Mouse (Mus musculus) lung, embryonic 14.5 days (tissue): ENCODE data around the gene Trip12. TPM values are rescaled to one million over a fixed set of nuclear protein-coding genes. Genes with fewer than 3 reads are reported as not detected.

ENCODE experiments used
- ATAC-seq: fragments of 200-750 bp; cut with Nextera tagmentation; 2 replicates; pipeline ENCODE4 v1.8.0; 2017; ENCODE audit warnings: mild to moderate bottlenecking, moderate TSS enrichment, moderate library complexity; ENCODE audit not compliant: insufficient read depth
- DNase-seq: peaks from one replicate; pipeline ENCODE4 v3.0.0-alpha.2; 2015
- H3K27ac ChIP-seq: fragments of 300-500 bp; sonication (generic); 2 replicates; pipeline ENCODE4 v1.5.1; 2014; ENCODE audit warnings: low read depth, mild to moderate bottlenecking, moderate library complexity
- H3K27me3 ChIP-seq: fragments of 300-500 bp; sonication (generic); 2 replicates; pipeline ENCODE4 v1.6.1; 2014; ENCODE audit warnings: low read length, control low read depth; ENCODE audit not compliant: insufficient read depth
- H3K36me3 ChIP-seq: fragments of 300-500 bp; sonication (generic); 2 replicates; pipeline ENCODE4 v1.6.1; 2014; ENCODE audit warnings: control low read depth; ENCODE audit not compliant: insufficient read depth
- H3K4me1 ChIP-seq: fragments of 300-500 bp; sonication (generic); 2 replicates; pipeline ENCODE4 v1.6.1; 2014; ENCODE audit warnings: antibody characterized with exemption, control low read depth; ENCODE audit not compliant: insufficient read depth
- H3K4me2 ChIP-seq: fragments of 300-500 bp; sonication (generic); 2 replicates; pipeline ENCODE4 v1.6.1; 2014; ENCODE audit warnings: mild to moderate bottlenecking
- H3K4me3 ChIP-seq: fragments of 300-500 bp; sonication (generic); 2 replicates; pipeline ENCODE4 v1.5.1; 2014; ENCODE audit warnings: low read depth, low read length
- H3K9ac ChIP-seq: fragments of 300-500 bp; sonication (generic); 2 replicates; pipeline ENCODE4 v1.6.1; 2014
- H3K9me3 ChIP-seq: fragments of 300-500 bp; sonication (generic); 2 replicates; pipeline ENCODE4 v1.6.1; 2016; ENCODE audit warnings: low read depth, low read length, control low read depth
- CTCF ChIP-seq: IDR thresholded peaks from 2 replicates; pipeline ENCODE4 v1.5.1; 2016; ENCODE audit warnings: antibody characterized with exemption, low read depth
- WGBS: fragments of 180-500 bp; shearing (Covaris S2); extraction: QIAGEN DNeasy Blood & Tissue Kit; methylation state at CpG from one replicate; pipeline ENCODE4 v1.1.7; 2014; 5-methylcytosine and 5-hydroxymethylcytosine counted together
- polyA plus RNA-seq: library from polyadenylated mRNA; unstranded; fragments of >200 nt; fragmentation: Nextera tagmentation; extraction: Ambion mirVana; gene quantifications from 2 replicates; pipeline ENCODE4 v1.2.1, GENCODE M21; 2014

Trip12 gene
- polyA plus RNA-seq, 1 experiment from 2014 or later: 75.7 TPM

- H3K4me1 ChIP-seq: no peaks in the 10 kb centered on the region
- no peak overlapping the region for H3K9ac ChIP-seq
- H3K27me3 ChIP-seq: no peaks in the 10 kb centered on the region
- 33% methylated on average over 7 of the region's 7 CpGs for WGBS
- no peak overlapping the region for H3K27ac ChIP-seq
- no peak overlapping the region for H3K4me3 ChIP-seq
- no peak for TF ChIP-seq CTCF
- ATAC-seq (no peak), DNase-seq (no peak)
- no peak overlapping the region for H3K4me2 ChIP-seq
- no peaks in the 10 kb centered on the region for H3K9me3 ChIP-seq
- no peaks in the 10 kb centered on the region for H3K36me3 ChIP-seq
These were observed 29.2 kb upstream of the Trip12 start for GRCm38 (mm10) chr1:84869498-84869897.

GRCm38 (mm10) chr1:84868841-84869240 lies 28.5 kb upstream of the Trip12 start:
- no peak for DNase-seq
- Histone ChIP-seq H3K4me2 (no peak overlapping the region), H3K36me3 (no peaks in the 10 kb centered on the region), H3K4me1 (no peaks in the 10 kb centered on the region), H3K9me3 (no peaks in the 10 kb centered on the region), H3K4me3 (no peak overlapping the region), H3K27ac (no peak overlapping the region), H3K27me3 (no peaks in the 10 kb centered on the region), H3K9ac (no peak overlapping the region)
- 75% methylated on average over 4 of the region's 4 CpGs for WGBS
- ATAC-seq: no peak
- TF ChIP-seq CTCF: no peak

- Histone ChIP-seq H3K4me1 (no peaks in the 10 kb centered on the region), H3K4me3 (no peak overlapping the region), H3K27me3 (no peaks in the 10 kb centered on the region), H3K4me2 (no peak overlapping the region), H3K27ac (no peak overlapping the region), H3K36me3 (no peaks in the 10 kb centered on the region), H3K9ac (no peak overlapping the region), H3K9me3 (no peaks in the 10 kb centered on the region)
- TF ChIP-seq CTCF: no peak
- DNase-seq (no peak), ATAC-seq (no peak)
These were observed 28.0 kb upstream of the Trip12 start for GRCm38 (mm10) chr1:84868311-84868710.

GRCm38 (mm10) chr1:84866706-84867230 lies 26.5 kb upstream of the Trip12 start:
- Histone ChIP-seq H3K27ac (no peak overlapping the region), H3K27me3 (no peaks in the 10 kb centered on the region), H3K4me2 (no peak overlapping the region), H3K36me3 (no peaks in the 10 kb centered on the region), H3K4me1 (no peaks in the 10 kb centered on the region), H3K9me3 (no peaks in the 10 kb centered on the region), H3K4me3 (no peak overlapping the region), H3K9ac (no peak overlapping the region)
- ATAC-seq (no peak), DNase-seq (no peak)
- no peak for TF ChIP-seq CTCF
- 91% methylated on average over 3 of the region's 3 CpGs for WGBS

- Histone ChIP-seq H3K4me2 (no peak overlapping the region), H3K27ac (no peak overlapping the region), H3K27me3 (no peaks in the 10 kb centered on the region), H3K36me3 (no peaks in the 10 kb centered on the region), H3K4me1 (no peaks in the 10 kb centered on the region), H3K4me3 (no peak overlapping the region), H3K9me3 (no peaks in the 10 kb centered on the region), H3K9ac (no peak overlapping the region)
- WGBS: 82% methylated on average over 6 of the region's 6 CpGs
- ATAC-seq (no peak), DNase-seq (no peak)
- TF ChIP-seq CTCF: no peak
These were observed 25.9 kb upstream of the Trip12 start for GRCm38 (mm10) chr1:84866231-84866630.

GRCm38 (mm10) chr1:84864645-84865044 lies 24.3 kb upstream of the Trip12 start:
- Histone ChIP-seq H3K27ac (no peak overlapping the region), H3K36me3 (no peaks in the 10 kb centered on the region), H3K9me3 (no peaks in the 10 kb centered on the region), H3K9ac (no peak overlapping the region), H3K4me3 (no peak overlapping the region), H3K4me2 (no peak overlapping the region), H3K27me3 (no peaks in the 10 kb centered on the region), H3K4me1 (no peaks in the 10 kb centered on the region)
- whole genome bisulfite sequencing: 50% methylated on average over 2 of the region's 2 CpGs
- no peak for TF ChIP-seq CTCF
- no peak for DNase-seq
- ATAC-seq: no peak

- Histone ChIP-seq H3K9ac (no peak overlapping the region), H3K4me1 (no peaks in the 10 kb centered on the region), H3K36me3 (no peaks in the 10 kb centered on the region), H3K9me3 (no peaks in the 10 kb centered on the region), H3K27me3 (no peaks in the 10 kb centered on the region), H3K4me2 (no peak overlapping the region), H3K27ac (no peak overlapping the region), H3K4me3 (no peak overlapping the region)
- 47% methylated on average over 1 of the region's 1 CpGs for WGBS
- no peak for ATAC-seq
- TF ChIP-seq CTCF: no peak
- DNase-seq: no peak
These were observed 20.9 kb upstream of the Trip12 start for GRCm38 (mm10) chr1:84861255-84861630.
